Mouse (Mus musculus): ENCODE data around the gene Mybpc3.

DNA sequence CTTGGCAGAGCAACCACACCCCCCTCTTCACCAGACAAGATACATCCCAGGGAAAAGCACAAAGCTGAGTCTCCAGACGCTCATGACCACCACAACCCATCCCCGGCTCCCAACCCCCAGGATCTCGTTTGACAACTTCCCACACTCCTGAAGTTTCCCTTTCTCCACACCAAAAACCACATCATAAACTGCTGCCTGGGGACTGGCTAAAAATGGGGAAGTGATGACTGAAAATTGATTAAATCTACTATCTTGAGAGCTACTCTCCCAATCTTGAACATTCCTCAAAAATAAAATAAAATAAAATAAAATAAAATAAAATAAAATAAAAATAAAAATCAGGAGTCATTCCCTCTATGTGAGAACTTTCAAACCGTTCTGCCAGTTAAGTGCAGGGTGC is 45.0 kb downstream of the Mybpc3 start:
- TF ChIP-seq CTCF (conservative IDR thresholded peaks at IDR 0.05; ENCODE audit: insufficient read depth, insufficient read length, low read depth, low read length) (no peak), POLR2A (IDR thresholded peaks at IDR 0.05; ENCODE audit: low read depth, low read length) (no peak)

Measured in kidney, adult 2 months (tissue).